Mouse (Mus musculus) heart, embryonic 16.5 days (tissue): Measurements from ENCODE around the gene Duox1. TPM values are rescaled to one million over a fixed set of nuclear protein-coding genes. Genes with fewer than 3 reads are reported as not detected.

ENCODE experiments used
- ATAC-seq: fragments of 200-750 bp; cut with Nextera tagmentation; replicated peaks from 2 replicates; pipeline ENCODE4 v1.8.0; 2017; ENCODE audit warnings: moderate number of reproducible peaks; ENCODE audit not compliant: insufficient read depth, low FRiP score; ENCODE audit errors: extremely low read depth
- H3K27ac ChIP-seq: fragments of 300-500 bp; sonication (generic); 2 replicates; pipeline ENCODE4 v1.5.1; 2014; ENCODE audit warnings: mild to moderate bottlenecking, low read length, control low read depth, moderate library complexity
- H3K27me3 ChIP-seq: fragments of 300-500 bp; sonication (generic); 2 replicates; pipeline ENCODE4 v1.6.1; 2014; ENCODE audit warnings: low read length, mixed read lengths; ENCODE audit not compliant: control insufficient read depth, insufficient read depth
- H3K36me3 ChIP-seq: fragments of 300-500 bp; sonication (generic); 2 replicates; pipeline ENCODE4 v1.6.1; 2014; ENCODE audit not compliant: control insufficient read depth, insufficient read depth
- H3K4me1 ChIP-seq: fragments of 300-500 bp; sonication (generic); 2 replicates; pipeline ENCODE4 v1.6.1; 2014; ENCODE audit warnings: low read length, mixed read lengths; ENCODE audit not compliant: control insufficient read depth, insufficient read depth
- H3K4me2 ChIP-seq: fragments of 300-500 bp; sonication (generic); 2 replicates; pipeline ENCODE4 v1.6.1; 2014; ENCODE audit warnings: low read depth, mild to moderate bottlenecking, control low read depth, low read length
- H3K4me3 ChIP-seq: fragments of 300-500 bp; sonication (generic); 2 replicates; pipeline ENCODE4 v1.5.1; 2014; ENCODE audit warnings: mild to moderate bottlenecking, control low read depth, low read length
- H3K9ac ChIP-seq: fragments of 300-500 bp; sonication (generic); 2 replicates; pipeline ENCODE4 v1.6.1; 2014; ENCODE audit warnings: low read length, control low read depth
- H3K9me3 ChIP-seq: fragments of 300-500 bp; sonication (generic); replicated peaks from 2 replicates; pipeline ENCODE4 v1.6.1; 2016; ENCODE audit warnings: low read length; ENCODE audit not compliant: control insufficient read depth
- WGBS: fragments of 180-500 bp; shearing (Covaris S2); extraction: QIAGEN DNeasy Blood & Tissue Kit; methylation state at CpG from one replicate; pipeline ENCODE4 v1.1.7; 2014; 5-methylcytosine and 5-hydroxymethylcytosine counted together
- polyA plus RNA-seq: library from polyadenylated mRNA; unstranded; fragments of >200 nt; fragmentation: Nextera tagmentation; extraction: Ambion mirVana; gene quantifications from 2 replicates; pipeline ENCODE4 v1.2.1, GENCODE M21; 2015

The Duox1 gene
- polyA plus RNA-seq, 1 experiment from 2014 or later, result 0.12 TPM

DNA sequence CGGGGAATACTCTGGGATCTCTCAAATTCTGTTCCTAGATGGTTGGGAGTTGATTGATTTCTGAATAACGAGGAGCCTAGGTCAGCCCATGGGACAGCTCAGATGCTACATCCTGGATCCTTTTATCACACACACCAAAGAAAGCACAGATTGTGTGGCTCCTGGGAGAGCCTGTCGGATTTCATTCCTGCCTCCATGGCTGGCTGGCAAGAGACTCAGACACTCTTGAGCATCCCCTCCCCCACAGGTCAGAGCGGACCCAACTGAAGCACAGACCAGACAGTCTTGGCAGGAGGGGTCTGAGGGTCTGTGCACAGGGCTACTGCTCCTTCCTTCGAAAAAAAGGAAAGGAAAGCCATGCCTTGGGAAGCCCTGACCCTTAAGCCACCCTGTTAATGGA is 51.2 kb downstream of the Duox1 start:
- ATAC-seq, result no peak
- no peak overlapping the region for H3K4me3 ChIP-seq
- WGBS, result 49% methylated on average over 5 of the region's 5 CpGs

GRCm38 (mm10) chr2:122367181-122367580 is 51.7 kb downstream of the Duox1 start:
- Histone ChIP-seq H3K36me3 (no peaks in the 10 kb centered on the region), H3K4me2 (peak overlapping the region; percentile 97), H3K27me3 (0 out of 2 replicates have a peak, but pooled peaks cover 2% of the 10 kb centered on the region), H3K4me3 (no peak overlapping the region), H3K4me1 (peaks cover 11% of the 10 kb centered on the region), H3K9ac (no peak overlapping the region), H3K9me3 (no peaks in the 10 kb centered on the region), H3K27ac (no peak overlapping the region)
- no peak for ATAC-seq
- 52% methylated on average over 4 of the region's 4 CpGs for WGBS

More for the DNA sequence above, 51.2 kb downstream of the Duox1 start:
- no peak overlapping the region for H3K9ac ChIP-seq
- peak overlapping the region; percentile 97; the same call in 1 of the 2 replicates for H3K4me2 ChIP-seq
- H3K4me1 ChIP-seq, result peaks cover 11% of the 10 kb centered on the region
- no peaks in the 10 kb centered on the region for H3K36me3 ChIP-seq
- no peaks in the 10 kb centered on the region for H3K9me3 ChIP-seq
- no peak overlapping the region for H3K27ac ChIP-seq
- 0 out of 2 replicates have a peak, but pooled peaks cover 2% of the 10 kb centered on the region for H3K27me3 ChIP-seq

DNA sequence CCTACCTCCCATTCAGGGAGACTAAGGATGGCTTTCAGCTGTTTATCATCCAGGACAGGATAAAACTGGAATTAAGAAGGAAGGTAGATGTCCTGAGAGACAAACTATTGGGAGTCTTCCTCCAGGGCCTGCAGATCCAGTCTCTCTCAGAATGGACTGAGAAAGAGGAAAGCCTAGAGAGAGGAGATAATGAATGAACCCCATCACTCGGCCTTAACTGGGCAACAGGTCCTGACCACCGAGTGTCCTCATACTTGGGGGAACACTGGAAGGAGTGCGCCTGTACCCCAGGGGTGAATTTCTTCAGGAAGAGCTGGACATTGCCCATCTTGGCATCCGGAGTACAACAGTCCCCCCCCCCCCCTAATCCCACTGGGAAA is 52.2 kb downstream of the Duox1 start:
- no peak overlapping the region for H3K27ac ChIP-seq
- peak overlapping the region; percentile 90; the same call in 1 of the 2 replicates for H3K9ac ChIP-seq
- 0 out of 2 replicates have a peak, but pooled peaks cover 2% of the 10 kb centered on the region for H3K27me3 ChIP-seq
- H3K9me3 ChIP-seq, result no peaks in the 10 kb centered on the region
- 28% methylated on average over 4 of the region's 4 CpGs for WGBS
- peak overlapping the region; percentile 97 for H3K4me2 ChIP-seq
- ATAC-seq, result no peak
- peaks cover 11% of the 10 kb centered on the region for H3K4me1 ChIP-seq
- H3K36me3 ChIP-seq, result no peaks in the 10 kb centered on the region
- peak overlapping the region; percentile 88 for H3K4me3 ChIP-seq

- Histone ChIP-seq H3K4me1 (peaks cover 11% of the 10 kb centered on the region), H3K27ac (peak overlapping the region; percentile 51; the same call in 1 of the 2 replicates)
- peak; percentile 62 for ATAC-seq
These were observed 52.9 kb downstream of the Duox1 start for GRCm38 (mm10) chr2:122368081-122368971.

GRCm38 (mm10) chr2:122368995-122369739 is 53.7 kb downstream of the Duox1 start, which contains the start of gene Shf:
TSS of gene Shf (minus strand) at chr2:122369162.
- peak within 1 kb of the TSS; percentile 51; the same call in 1 of the 2 replicates for H3K27ac ChIP-seq
- 0 out of 2 replicates have a peak, but pooled peaks cover 2% of the 10 kb centered on the region for H3K27me3 ChIP-seq
- H3K4me1 ChIP-seq, result peaks cover 11% of the 10 kb centered on the region
- H3K4me3 ChIP-seq, result peak within 1 kb of the TSS; percentile 88
- ATAC-seq, result peak; percentile 91
- WGBS, result under 1% methylated on average over 43 of the region's 54 CpGs
- H3K9me3 ChIP-seq, result no peaks in the 10 kb centered on the region
- H3K9ac ChIP-seq, result peak within 1 kb of the TSS; percentile 90
- H3K36me3 ChIP-seq, result no peaks in the 10 kb centered on the region
- peak within 1 kb of the TSS; percentile 97 for H3K4me2 ChIP-seq

More at GRCm38 (mm10) chr2:122368081-122368971, 52.9 kb downstream of the Duox1 start:
- Histone ChIP-seq H3K27me3 (0 out of 2 replicates have a peak, but pooled peaks cover 2% of the 10 kb centered on the region), H3K4me3 (peak overlapping the region; percentile 88), H3K9me3 (no peaks in the 10 kb centered on the region), H3K4me2 (peak overlapping the region; percentile 97), H3K36me3 (no peaks in the 10 kb centered on the region), H3K9ac (peak overlapping the region; percentile 90)
- WGBS, result 2% methylated on average over 41 of the region's 55 CpGs

- no peak overlapping the region for H3K9ac ChIP-seq
- H3K9me3 ChIP-seq, result no peaks in the 10 kb centered on the region
- H3K36me3 ChIP-seq, result no peaks in the 10 kb centered on the region
- H3K4me1 ChIP-seq, result peaks cover 11% of the 10 kb centered on the region
- 0 out of 2 replicates have a peak, but pooled peaks cover 2% of the 10 kb centered on the region for H3K27me3 ChIP-seq
- H3K27ac ChIP-seq, result no peak overlapping the region
- no peak overlapping the region for H3K4me3 ChIP-seq
- WGBS, result 49% methylated on average over 10 of the region's 10 CpGs
- ATAC-seq, result no peak
- H3K4me2 ChIP-seq, result no peak overlapping the region
These were observed 54.8 kb downstream of the Duox1 start for GRCm38 (mm10) chr2:122370101-122370750.

GRCm38 (mm10) chr2:122372067-122372466 is 56.6 kb downstream of the Duox1 start:
- H3K9ac ChIP-seq, result no peak overlapping the region; the same call in 1 of the 2 replicates
- no peaks in the 10 kb centered on the region for H3K36me3 ChIP-seq
- no peaks in the 10 kb centered on the region for H3K9me3 ChIP-seq
- H3K4me2 ChIP-seq, result no peak overlapping the region
- no peak for ATAC-seq
- H3K4me1 ChIP-seq, result peaks cover 8% of the 10 kb centered on the region
- H3K4me3 ChIP-seq, result no peak overlapping the region
- H3K27me3 ChIP-seq, result 0 out of 2 replicates have a peak, but pooled peaks cover 2% of the 10 kb centered on the region
- 48% methylated on average over 3 of the region's 3 CpGs for WGBS
- no peak overlapping the region for H3K27ac ChIP-seq

- Histone ChIP-seq H3K9me3 (no peaks in the 10 kb centered on the region), H3K27ac (no peak overlapping the region), H3K4me3 (no peak overlapping the region), H3K27me3 (0 out of 2 replicates have a peak, but pooled peaks cover 2% of the 10 kb centered on the region), H3K9ac (no peak overlapping the region; the same call in 1 of the 2 replicates), H3K36me3 (no peaks in the 10 kb centered on the region), H3K4me1 (peaks cover 8% of the 10 kb centered on the region), H3K4me2 (no peak overlapping the region)
- ATAC-seq, result no peak
- 78% methylated on average over 1 of the region's 1 CpGs for WGBS
These were observed 57.1 kb downstream of the Duox1 start for GRCm38 (mm10) chr2:122372541-122372940.
